Mouse (Mus musculus) cerebellum, adult 18-20 months (tissue): Measurements from ENCODE around the gene Tppp2.

Source experiments
- DNase-seq, 2 experiments: peaks; one replicate each; pipeline ENCODE4 v3.0.0; 2021

Tppp2 gene

GRCm38 (mm10) chr14:51967400-51967799 is 49.2 kb downstream of the Tppp2 start:
- no peak for DNase-seq
